Mouse (Mus musculus): ENCODE data around the gene Fbxw7. TPM values are rescaled to one million over a fixed set of nuclear protein-coding genes. Genes with fewer than 3 reads are reported as not detected.

The Fbxw7 gene
- polyA plus RNA-seq, 1 experiment from 2014 or later = 12.9 TPM

DNA sequence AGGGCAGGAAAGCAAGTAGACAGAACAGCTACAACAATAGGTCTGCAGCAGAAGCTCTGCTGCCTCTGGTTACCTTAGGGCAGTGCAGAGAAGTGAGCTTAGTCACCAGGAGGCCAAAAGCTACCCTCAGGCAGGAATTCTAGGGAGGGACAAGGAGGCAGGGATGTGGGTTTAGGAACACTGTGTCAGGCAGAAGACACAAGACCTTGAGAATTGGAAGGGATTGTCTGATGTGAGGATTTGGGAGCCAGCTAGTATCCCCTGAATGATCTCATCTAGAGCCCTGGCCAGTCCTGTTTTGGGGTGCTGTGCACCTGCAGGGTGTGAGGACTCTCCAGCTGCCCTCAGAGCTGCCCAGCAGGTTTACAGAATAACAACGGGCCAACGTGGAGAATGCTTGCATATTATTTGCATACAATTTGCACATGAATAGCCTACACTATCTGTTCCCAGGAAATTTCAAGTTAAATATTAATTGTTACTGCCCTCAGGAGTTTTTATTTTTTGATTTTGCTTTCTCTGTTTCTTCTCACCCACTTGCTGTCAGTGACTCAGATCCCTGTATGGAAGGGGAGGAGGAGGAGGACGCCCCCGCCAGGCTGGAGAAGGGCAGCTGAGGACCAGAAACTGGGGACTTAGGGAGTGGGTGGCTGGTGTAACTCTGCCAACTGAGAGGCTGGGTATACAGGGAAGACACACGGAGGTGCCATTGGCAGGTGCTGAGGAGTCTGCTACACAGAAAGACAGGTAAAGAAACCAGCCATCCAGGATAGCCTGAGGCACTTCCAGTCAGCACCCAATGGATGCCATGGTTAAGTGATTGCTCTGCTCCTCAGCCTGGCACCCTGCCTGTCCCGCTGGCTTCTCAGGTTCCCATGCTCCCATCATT is 210.0 kb downstream of the Fbxw7 start:
- Histone ChIP-seq H3K4me1 (ENCODE audit: control insufficient read depth, insufficient read depth, low read length) (no peaks in the 10 kb centered on the region), H3K4me2 (ENCODE audit: low read depth, low read length) (no peak overlapping the region), H3K27me3 (ENCODE audit: control insufficient read depth, insufficient read depth, low read length) (no peaks in the 10 kb centered on the region), H3K36me3 (ENCODE audit: control insufficient read depth, insufficient read depth, low read length) (no peaks in the 10 kb centered on the region), H3K9ac (ENCODE audit: low read length) (no peak overlapping the region), H3K27ac (ENCODE audit: low read length) (no peak overlapping the region), H3K4me3 (replicated peaks; ENCODE audit: low read length) (no peak overlapping the region), H3K9me3 (replicated peaks; ENCODE audit: control insufficient read depth, low read length) (no peaks in the 10 kb centered on the region)
- 36% methylated on average over 6 of the region's 6 CpGs for WGBS
- no peak for ATAC-seq (ENCODE audit: insufficient read depth, low FRiP score)

Other genes starting within 250 kb of the Fbxw7 start
- gene Arfip1, start 232.6 kb upstream of the Fbxw7 start, polyA plus RNA-seq (2015; fragmentation: Nextera tagmentation; extraction: Ambion mirVana) = 72.3 and 74.1 TPM in 2 replicates
- gene Tigd4, start 221.7 kb upstream of the Fbxw7 start, polyA plus RNA-seq (2015; fragmentation: Nextera tagmentation; extraction: Ambion mirVana) = 0.21 and 0.31 TPM in 2 replicates
- gene Tmem154, start 149.1 kb upstream of the Fbxw7 start, polyA plus RNA-seq (2015; fragmentation: Nextera tagmentation; extraction: Ambion mirVana) = 14.8 and 19.1 TPM in 2 replicates

All from stomach, embryonic 16.5 days (tissue).